Mouse (Mus musculus) liver, embryonic 14.5 days (tissue): ENCODE measurements around the gene Ptx4.

ENCODE experiments used
- CTCF ChIP-seq: IDR thresholded peaks from 2 replicates; pipeline ENCODE4 v1.5.1; 2016; ENCODE audit warnings: antibody characterized with exemption, low read depth, control low read depth
- EP300 ChIP-seq: IDR thresholded peaks from 2 replicates; pipeline ENCODE4 v1.6.1; 2016; ENCODE audit warnings: antibody characterized with exemption, low read depth

- TF ChIP-seq EP300 (no peak), CTCF (peak; percentile 90)
Observed at GRCm38 (mm10) chr17:25109578-25109977, 11.0 kb upstream of the Ptx4 start.
